Mouse (Mus musculus) forebrain, embryonic 15.5 days (tissue): ENCODE measurements around the gene Kmt2d. TPM values are rescaled to one million over a fixed set of nuclear protein-coding genes. Genes with fewer than 3 reads are reported as not detected.

Source experiments
- ATAC-seq: fragments of 200-750 bp; cut with Nextera tagmentation; replicated peaks from 2 replicates; pipeline ENCODE4 v1.8.0; 2017; ENCODE audit warnings: mild to moderate bottlenecking, moderate TSS enrichment, moderate library complexity
- H3K27ac ChIP-seq: fragments of 300-500 bp; sonication (generic); replicated peaks from 2 replicates; pipeline ENCODE4 v1.5.1; 2015; ENCODE audit warnings: mild to moderate bottlenecking, inconsistent platforms
- H3K27me3 ChIP-seq: fragments of 300-500 bp; sonication (generic); 2 replicates; pipeline ENCODE4 v1.6.1; 2015; ENCODE audit warnings: inconsistent platforms
- H3K36me3 ChIP-seq: fragments of 300-500 bp; sonication (generic); 2 replicates; pipeline ENCODE4 v1.6.1; 2015; ENCODE audit warnings: mild to moderate bottlenecking, inconsistent platforms
- H3K4me1 ChIP-seq: fragments of 300-500 bp; sonication (generic); 2 replicates; pipeline ENCODE4 v1.6.1; 2015; ENCODE audit warnings: inconsistent platforms
- H3K4me2 ChIP-seq: fragments of 300-500 bp; sonication (generic); replicated peaks from 2 replicates; pipeline ENCODE4 v1.6.1; 2015; ENCODE audit warnings: mild to moderate bottlenecking, inconsistent platforms
- H3K4me3 ChIP-seq: fragments of 300-500 bp; sonication (generic); 2 replicates; pipeline ENCODE4 v1.5.1; 2015; ENCODE audit warnings: mild to moderate bottlenecking, inconsistent platforms
- H3K9ac ChIP-seq: fragments of 300-500 bp; sonication (generic); replicated peaks from 2 replicates; pipeline ENCODE4 v1.6.1; 2015; ENCODE audit warnings: mild to moderate bottlenecking, inconsistent platforms
- H3K9me3 ChIP-seq: fragments of 300-500 bp; sonication (generic); 2 replicates; pipeline ENCODE4 v1.6.1; 2016; ENCODE audit warnings: inconsistent platforms
- WGBS: fragments of 180-500 bp; shearing (Covaris S2); methylation state at CpG from one replicate; pipeline ENCODE4 v1.1.7; 2015; ENCODE audit warnings: mixed read lengths; 5-methylcytosine and 5-hydroxymethylcytosine counted together
- polyA plus RNA-seq: library from polyadenylated mRNA; unstranded; fragments of >200 nt; fragmentation: Nextera tagmentation; extraction: Ambion mirVana; gene quantifications from 2 replicates; pipeline ENCODE4 v1.2.1, GENCODE M21; 2015

Gene Kmt2d
- polyA plus RNA-seq, 1 experiment from 2014 or later, result 14.3 TPM

GRCm38 (mm10) chr15:98797835-98798492 lies 73.0 kb downstream of the Kmt2d start:
- ATAC-seq, result peak; percentile 77

GRCm38 (mm10) chr15:98796803-98797595 lies 74.0 kb downstream of the Kmt2d start:
- WGBS, result 4% methylated on average over 13 of the region's 13 CpGs
- peaks cover 95% of the 10 kb centered on the region for H3K27me3 ChIP-seq
- no peaks in the 10 kb centered on the region for H3K9me3 ChIP-seq
- H3K9ac ChIP-seq, result no peak overlapping the region
- H3K4me2 ChIP-seq, result no peak overlapping the region
- no peak; the same call in 1 of the 2 replicates for ATAC-seq
- peaks cover 24% of the 10 kb centered on the region for H3K4me1 ChIP-seq
- H3K27ac ChIP-seq, result no peak overlapping the region
- H3K36me3 ChIP-seq, result no peaks in the 10 kb centered on the region
- no peak overlapping the region for H3K4me3 ChIP-seq

More at GRCm38 (mm10) chr15:98797835-98798492, 73.0 kb downstream of the Kmt2d start:
- H3K27ac ChIP-seq, result no peak overlapping the region
- under 1% methylated on average over 28 of the region's 28 CpGs for WGBS
- H3K9ac ChIP-seq, result no peak overlapping the region
- no peak overlapping the region for H3K4me3 ChIP-seq
- H3K36me3 ChIP-seq, result no peaks in the 10 kb centered on the region
- peaks cover 95% of the 10 kb centered on the region for H3K27me3 ChIP-seq
- no peaks in the 10 kb centered on the region for H3K9me3 ChIP-seq
- H3K4me2 ChIP-seq, result peak overlapping the region; percentile 1; the same call in 1 of the 2 replicates
- H3K4me1 ChIP-seq, result peaks cover 17% of the 10 kb centered on the region

DNA sequence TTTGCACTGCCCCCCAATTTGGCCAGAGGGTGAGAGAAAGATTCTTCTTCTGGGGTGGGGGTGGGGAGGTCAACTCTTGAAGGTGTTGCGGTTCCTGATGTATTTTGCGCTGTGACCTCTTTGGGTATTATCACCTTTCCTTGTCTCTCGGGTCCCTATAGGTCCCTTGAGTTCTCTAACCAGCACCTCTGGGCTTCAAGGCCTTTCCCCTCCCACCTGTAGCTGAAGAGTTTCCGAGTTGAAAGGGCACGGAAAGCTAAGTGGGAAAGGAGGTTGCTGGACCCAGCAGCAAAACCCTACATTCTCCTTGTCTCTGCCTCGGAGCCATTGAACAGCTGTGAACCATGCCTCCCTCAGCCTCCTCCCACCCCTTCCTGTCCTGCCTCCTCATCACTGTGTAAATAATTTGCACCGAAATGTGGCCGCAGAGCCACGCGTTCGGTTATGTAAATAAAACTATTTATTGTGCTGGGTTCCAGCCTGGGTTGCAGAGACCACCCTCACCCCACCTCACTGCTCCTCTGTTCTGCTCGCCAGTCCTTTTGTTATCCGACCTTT lies 77.8 kb downstream of the Kmt2d start:
- H3K9me3 ChIP-seq, result no peaks in the 10 kb centered on the region
- H3K4me2 ChIP-seq, result peak overlapping the region; percentile 49
- no peak overlapping the region for H3K27ac ChIP-seq
- H3K4me3 ChIP-seq, result peak overlapping the region; percentile 41
- peaks cover 95% of the 10 kb centered on the region for H3K27me3 ChIP-seq
- H3K4me1 ChIP-seq, result peaks cover 31% of the 10 kb centered on the region
- no peak overlapping the region for H3K9ac ChIP-seq
- H3K36me3 ChIP-seq, result no peaks in the 10 kb centered on the region
- 3% methylated on average over 13 of the region's 13 CpGs for WGBS
- ATAC-seq, result no peak

- ATAC-seq, result peak; percentile 49; the same call in 1 of the 2 replicates
- peaks cover 96% of the 10 kb centered on the region for H3K27me3 ChIP-seq
- under 1% methylated on average over 74 of the region's 75 CpGs for WGBS
- H3K9ac ChIP-seq, result peak overlapping the region; percentile 32
- H3K9me3 ChIP-seq, result no peaks in the 10 kb centered on the region
- no peak overlapping the region for H3K27ac ChIP-seq
- no peaks in the 10 kb centered on the region for H3K36me3 ChIP-seq
- H3K4me3 ChIP-seq, result peak overlapping the region; percentile 41
- peaks cover 24% of the 10 kb centered on the region for H3K4me1 ChIP-seq
- H3K4me2 ChIP-seq, result peak overlapping the region; percentile 49
Observed at GRCm38 (mm10) chr15:98792233-98793020, 78.6 kb downstream of the Kmt2d start.

DNA sequence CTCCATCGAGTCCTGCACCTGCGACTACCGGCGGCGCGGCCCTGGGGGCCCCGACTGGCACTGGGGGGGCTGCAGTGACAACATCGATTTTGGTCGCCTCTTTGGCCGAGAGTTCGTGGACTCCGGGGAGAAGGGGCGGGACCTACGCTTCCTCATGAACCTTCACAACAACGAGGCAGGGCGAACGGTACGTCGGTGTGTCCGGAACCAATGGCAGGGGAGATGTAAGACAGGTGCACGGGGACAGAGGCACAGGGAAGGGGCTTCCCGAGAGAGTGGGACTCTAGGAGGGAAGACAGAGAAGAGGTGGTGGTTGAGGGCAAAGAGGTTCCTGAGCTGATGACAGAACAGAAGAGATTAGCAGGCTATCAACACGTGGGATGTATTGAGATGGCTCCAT lies 79.2 kb downstream of the Kmt2d start:
- H3K36me3 ChIP-seq, result no peaks in the 10 kb centered on the region
- H3K27me3 ChIP-seq, result peaks cover 98% of the 10 kb centered on the region
- no peak overlapping the region for H3K4me2 ChIP-seq
- H3K9ac ChIP-seq, result no peak overlapping the region
- ATAC-seq, result no peak
- H3K4me1 ChIP-seq, result peaks cover 19% of the 10 kb centered on the region
- H3K9me3 ChIP-seq, result no peaks in the 10 kb centered on the region
- H3K27ac ChIP-seq, result no peak overlapping the region
- peak overlapping the region; percentile 41; the same call in 1 of the 2 replicates for H3K4me3 ChIP-seq
- WGBS, result under 1% methylated on average over 23 of the region's 23 CpGs

- Histone ChIP-seq H3K4me3 (no peak overlapping the region), H3K36me3 (no peaks in the 10 kb centered on the region), H3K27me3 (peaks cover 98% of the 10 kb centered on the region), H3K9me3 (no peaks in the 10 kb centered on the region), H3K4me1 (peaks cover 18% of the 10 kb centered on the region), H3K27ac (no peak overlapping the region), H3K9ac (no peak overlapping the region), H3K4me2 (no peak overlapping the region)
- no peak for ATAC-seq
- under 1% methylated on average over 12 of the region's 12 CpGs for WGBS
Observed at GRCm38 (mm10) chr15:98791221-98791620, 79.8 kb downstream of the Kmt2d start.

- Histone ChIP-seq H3K9ac (no peak overlapping the region), H3K4me1 (peaks cover 18% of the 10 kb centered on the region), H3K36me3 (no peaks in the 10 kb centered on the region), H3K27me3 (peaks cover 98% of the 10 kb centered on the region), H3K4me3 (no peak overlapping the region; the same call in 1 of the 2 replicates), H3K4me2 (no peak overlapping the region), H3K27ac (no peak overlapping the region), H3K9me3 (no peaks in the 10 kb centered on the region)
- under 1% methylated on average over 23 of the region's 23 CpGs for WGBS
- no peak for ATAC-seq
Observed at GRCm38 (mm10) chr15:98790761-98791160, 80.2 kb downstream of the Kmt2d start.

DNA sequence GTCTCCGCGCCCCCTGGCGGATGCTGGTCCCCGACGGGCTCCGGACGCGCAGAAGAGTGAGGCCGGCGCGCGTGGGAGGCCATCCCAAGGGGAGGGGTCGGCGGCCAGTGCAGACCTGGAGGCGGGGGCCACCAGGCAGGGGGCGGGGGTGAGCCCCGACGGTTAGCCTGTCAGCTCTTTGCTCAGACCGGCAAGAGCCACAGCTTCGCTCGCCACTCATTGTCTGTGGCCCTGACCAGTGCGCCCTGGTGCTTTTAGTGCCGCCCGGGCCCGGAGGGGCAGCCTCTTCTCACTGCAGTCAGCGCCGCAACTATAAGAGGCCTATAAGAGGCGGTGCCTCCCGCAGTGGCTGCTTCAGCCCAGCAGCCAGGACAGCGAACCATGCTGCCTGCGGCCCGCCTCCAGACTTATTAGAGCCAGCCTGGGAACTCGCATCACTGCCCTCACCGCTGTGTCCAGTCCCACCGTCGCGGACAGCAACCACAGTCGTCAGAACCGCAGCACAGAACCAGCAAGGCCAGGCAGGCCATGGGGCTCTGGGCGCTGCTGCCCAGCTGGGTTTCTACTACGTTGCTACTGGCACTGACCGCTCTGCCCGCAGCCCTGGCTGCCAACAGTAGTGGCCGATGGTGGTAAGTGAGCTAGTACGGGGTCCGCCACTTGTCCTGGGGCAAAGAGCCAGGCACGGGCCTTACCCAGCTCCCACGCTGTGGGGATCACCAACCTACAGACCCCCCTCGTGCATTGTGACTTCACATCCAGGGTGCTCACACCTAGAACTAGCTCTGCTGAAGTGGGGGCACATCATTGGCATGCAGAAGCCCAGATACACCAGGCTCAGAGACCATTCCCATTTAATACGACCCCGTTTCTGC lies 81.1 kb downstream of the Kmt2d start, which contains the start of gene Wnt1:
Wnt1 (plus strand) TSS at position 197 of the 875 bp plus-strand sequence.
- ATAC-seq, result no peak
- no peak within 1 kb of the TSS for H3K4me3 ChIP-seq

DNA sequence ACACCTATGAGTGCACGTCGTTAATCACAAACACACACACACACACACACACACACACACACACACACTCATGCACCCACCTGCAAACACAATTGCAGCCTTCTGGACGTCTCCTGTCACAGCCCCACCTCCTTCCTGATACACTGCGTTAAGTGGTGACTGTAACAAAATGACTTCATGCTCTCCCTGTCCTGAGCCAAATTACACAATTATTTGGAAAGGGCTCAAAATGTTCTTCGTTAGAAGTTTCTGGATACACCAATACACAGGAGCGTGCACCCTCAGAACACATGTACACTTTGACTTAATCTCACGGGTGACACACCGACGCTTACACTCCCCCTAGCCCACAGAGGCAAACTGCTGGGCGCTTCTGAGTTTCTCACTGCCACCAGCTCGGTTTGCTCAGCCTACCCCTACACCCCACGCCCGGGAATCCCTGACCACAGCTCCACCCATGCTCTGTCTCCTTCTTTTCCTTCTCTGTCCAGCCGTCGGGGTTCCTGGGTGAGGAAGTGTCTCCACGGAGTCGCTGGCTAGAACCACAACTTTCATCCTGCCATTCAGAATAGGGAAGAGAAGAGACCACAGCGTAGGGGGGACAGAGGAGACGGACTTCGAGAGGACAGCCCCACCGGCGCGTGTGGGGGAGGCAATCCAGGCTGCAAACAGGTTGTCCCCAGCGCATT lies 81.9 kb downstream of the Kmt2d start:
- ATAC-seq, result no peak
- Histone ChIP-seq H3K9me3 (no peaks in the 10 kb centered on the region), H3K4me3 (no peak overlapping the region), H3K36me3 (no peaks in the 10 kb centered on the region), H3K9ac (no peak overlapping the region), H3K27ac (no peak overlapping the region), H3K4me1 (peaks cover 18% of the 10 kb centered on the region), H3K4me2 (no peak overlapping the region), H3K27me3 (peaks cover 94% of the 10 kb centered on the region)
- 8% methylated on average over 24 of the region's 24 CpGs for WGBS

More for the DNA sequence above, 81.1 kb downstream of the Kmt2d start, which contains the start of gene Wnt1:
- Histone ChIP-seq H3K27ac (no peak within 1 kb of the TSS), H3K27me3 (peaks cover 95% of the 10 kb centered on the region), H3K9ac (no peak within 1 kb of the TSS), H3K36me3 (no peaks in the 10 kb centered on the region), H3K4me2 (no peak within 1 kb of the TSS), H3K4me1 (peaks cover 18% of the 10 kb centered on the region), H3K9me3 (no peaks in the 10 kb centered on the region)
- 2% methylated on average over 51 of the region's 51 CpGs for WGBS

GRCm38 (mm10) chr15:98787930-98788329 lies 83.1 kb downstream of the Kmt2d start:
- H3K4me3 ChIP-seq, result no peak overlapping the region
- WGBS, result 31% methylated on average over 4 of the region's 4 CpGs
- H3K27me3 ChIP-seq, result peaks cover 84% of the 10 kb centered on the region
- H3K9me3 ChIP-seq, result no peaks in the 10 kb centered on the region
- no peak overlapping the region for H3K4me2 ChIP-seq
- H3K36me3 ChIP-seq, result no peaks in the 10 kb centered on the region
- H3K4me1 ChIP-seq, result peaks cover 18% of the 10 kb centered on the region
- no peak overlapping the region for H3K9ac ChIP-seq
- H3K27ac ChIP-seq, result no peak overlapping the region
- no peak for ATAC-seq
